Mouse (Mus musculus) right cerebral cortex, postnatal 10 days (tissue): Measurements from ENCODE around the gene Cblc.
"Not testable (repeated sequence)": the region's sequence is repeated elsewhere in the genome, so short reads cannot be mapped to it uniquely, and the experiment has no call there.

Source experiments
- DNase-seq, 2 experiments: peaks; one replicate each; pipeline ENCODE4 v3.0.0; 2021; ENCODE audit warnings: low spot score in 2 of 2

Cblc gene

GRCm38 (mm10) chr7:19818875-19819274 lies 22.3 kb upstream of the Cblc start:
- DNase-seq = no peak

DNA sequence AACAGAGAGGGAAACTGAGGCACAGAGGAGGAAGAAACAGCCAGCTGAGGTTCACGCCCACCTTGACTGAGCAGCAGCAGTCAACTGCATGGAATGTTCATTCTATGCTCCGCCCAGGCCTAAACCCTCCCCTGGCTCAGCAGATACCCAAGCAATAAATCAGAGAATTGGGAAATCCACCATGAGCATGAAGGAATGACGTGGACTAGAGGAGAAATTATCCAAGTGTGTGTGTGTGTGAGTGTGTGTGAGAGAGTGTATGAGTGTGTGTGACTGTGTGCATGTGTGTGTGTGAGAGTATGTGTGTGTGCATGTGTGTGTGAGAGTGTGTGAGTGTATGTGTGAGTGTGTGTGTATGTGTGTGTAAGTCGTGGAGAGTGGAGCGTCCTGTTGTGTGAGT lies 21.8 kb upstream of the Cblc start:
- DNase-seq = no peak

GRCm38 (mm10) chr7:19817382-19818105 lies 20.9 kb upstream of the Cblc start:
- peak; percentile 47 to 58 for DNase-seq

DNA sequence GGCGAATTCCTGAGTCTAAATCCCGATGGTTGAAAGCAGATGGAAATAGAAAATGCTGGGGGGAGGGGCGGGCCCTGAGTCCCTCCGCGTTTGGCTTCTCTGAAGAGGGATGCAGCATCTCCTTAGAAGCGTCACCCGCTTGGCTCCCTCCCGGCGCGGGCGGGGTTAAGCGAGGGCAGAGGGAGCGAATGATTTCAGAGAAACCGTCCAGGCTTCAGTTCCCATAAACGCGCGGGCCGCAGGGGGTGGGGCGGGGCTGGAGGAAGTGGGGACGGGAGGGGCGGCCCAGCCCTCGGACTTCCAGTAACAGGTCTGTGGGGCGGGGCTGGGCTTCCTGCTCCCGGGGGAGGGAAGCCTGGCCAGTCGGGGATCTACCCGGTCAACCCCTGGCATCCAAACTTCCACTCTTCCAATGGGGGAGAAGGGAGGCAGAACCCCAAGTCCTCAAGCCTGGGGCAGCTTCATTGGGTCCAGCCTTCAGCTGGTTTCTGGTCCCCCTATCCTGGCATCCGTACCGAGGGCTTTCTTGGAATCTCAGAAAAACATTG lies 19.7 kb upstream of the Cblc start:
- peak; percentile 67 to 74 for DNase-seq

DNA sequence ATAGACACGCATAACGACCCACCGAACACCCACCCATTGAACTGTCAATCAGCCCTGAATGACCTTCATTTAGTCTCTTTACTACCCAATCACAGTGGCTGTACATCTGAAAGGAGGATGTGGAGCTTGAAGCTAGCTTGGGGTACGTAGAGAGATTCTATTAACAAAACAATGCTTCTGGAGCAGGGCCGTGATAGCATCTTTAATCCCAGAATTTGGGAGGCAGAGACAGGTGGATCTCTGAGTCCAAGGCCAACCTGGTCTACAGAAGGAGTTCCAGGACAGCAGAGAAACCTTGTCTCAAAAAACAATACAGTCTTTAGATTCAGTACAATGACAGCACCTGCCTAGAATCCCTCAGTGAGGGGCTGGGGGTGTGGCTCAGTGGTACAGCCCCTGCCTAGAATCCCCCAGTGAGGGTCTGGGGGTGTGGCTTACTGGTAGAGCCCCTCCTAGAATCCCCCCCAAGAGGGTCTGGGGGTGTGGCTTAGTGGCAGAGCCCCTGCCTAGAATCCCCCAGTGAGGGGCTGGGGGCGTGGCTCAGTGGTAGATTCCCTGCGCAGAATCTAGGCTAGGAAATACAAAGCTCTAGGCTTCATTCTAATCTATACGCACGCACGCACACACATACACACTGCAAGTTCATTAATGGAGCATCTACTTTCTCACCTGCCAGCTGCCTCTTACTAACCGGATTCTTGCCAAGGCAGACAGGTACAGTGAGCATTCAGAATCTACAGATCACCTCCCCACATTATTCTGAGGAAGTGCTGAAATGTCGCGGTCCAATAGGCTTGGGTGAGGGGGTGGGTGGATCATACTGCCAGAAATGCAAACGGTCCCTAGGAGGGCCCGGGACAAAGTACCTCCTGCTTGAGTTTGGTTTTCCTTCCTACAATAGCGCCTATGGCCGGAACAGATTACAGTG lies 19.0 kb upstream of the Cblc start:
- no peak for DNase-seq

- DNase-seq = no peak
Observed at GRCm38 (mm10) chr7:19813579-19814122, 17.0 kb upstream of the Cblc start.

GRCm38 (mm10) chr7:19813161-19813560 lies 16.6 kb upstream of the Cblc start:
- DNase-seq = no peak

DNA sequence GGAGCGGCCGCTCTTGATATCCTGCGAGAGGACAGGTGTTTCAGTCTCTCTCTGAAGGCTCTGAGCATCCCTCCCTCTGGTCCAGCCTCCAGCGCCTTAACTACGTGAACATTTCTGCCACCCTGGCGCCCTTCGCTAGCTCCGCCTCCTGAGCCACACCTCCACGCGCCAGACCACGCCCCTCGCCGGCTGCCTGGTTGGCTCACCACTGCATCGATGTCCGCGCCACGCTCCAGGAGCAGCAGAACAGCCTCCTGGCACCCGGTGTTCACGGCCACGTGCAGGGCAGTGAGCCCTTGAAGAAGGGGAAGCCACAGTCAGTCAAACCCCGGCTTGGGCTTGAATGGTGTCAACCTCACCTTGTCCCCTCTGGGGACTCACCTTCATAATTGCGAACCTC lies 14.5 kb upstream of the Cblc start:
- DNase-seq = peak in 1 of 2 experiments; percentile 39

- DNase-seq = peak; percentile 48
Observed at GRCm38 (mm10) chr7:19809369-19809768, 12.8 kb upstream of the Cblc start.

GRCm38 (mm10) chr7:19806356-19806969 lies 9.9 kb upstream of the Cblc start:
- no peak for DNase-seq

GRCm38 (mm10) chr7:19802995-19803394 lies 6.4 kb upstream of the Cblc start:
- peak in 1 of 2 experiments; percentile 80 for DNase-seq

DNA sequence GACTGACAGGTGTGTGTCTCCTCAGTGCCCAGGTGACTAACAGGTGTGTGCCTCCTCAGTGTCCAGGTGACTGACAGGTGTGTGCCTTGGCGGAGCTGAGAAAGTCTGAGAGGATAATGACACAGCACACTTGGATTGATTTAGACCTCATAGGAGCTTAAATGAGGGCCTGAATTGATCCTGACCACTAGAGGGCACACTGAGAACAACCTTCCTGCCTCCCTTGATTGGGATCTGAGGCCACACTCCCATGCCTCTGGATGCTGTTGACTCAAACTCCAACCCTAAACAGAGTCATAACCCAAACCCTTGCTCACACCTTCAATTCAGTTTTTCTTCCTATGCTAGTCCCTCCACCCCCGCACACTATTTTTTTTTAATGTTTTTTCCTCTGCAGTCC lies 4.2 kb upstream of the Cblc start:
- no peak for DNase-seq

DNA sequence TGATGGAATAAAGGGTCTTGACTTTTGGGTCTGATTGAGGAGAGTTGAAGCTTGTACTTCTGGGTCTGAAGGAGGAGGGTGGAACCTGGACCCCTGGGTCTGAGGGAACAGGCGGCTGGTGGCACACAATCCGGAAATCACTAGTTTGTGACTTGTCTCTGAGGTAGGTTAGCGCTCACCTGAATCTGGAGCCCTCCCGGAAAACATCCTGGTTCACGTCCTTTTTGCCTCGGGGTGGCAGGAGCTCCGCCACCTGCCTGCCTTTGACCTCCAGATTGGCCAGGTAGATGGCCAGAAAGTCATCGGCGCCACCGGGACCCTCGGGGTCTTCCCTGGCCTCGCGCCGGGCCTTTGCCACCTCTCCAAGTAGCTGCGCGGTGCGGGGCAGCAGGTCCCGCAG lies 355 bp downstream of the Cblc start:
- DNase-seq = no peak

GRCm38 (mm10) chr7:19795236-19795635 lies 1.4 kb downstream of the Cblc start:
- no peak for DNase-seq

- DNase-seq = no peak
Observed at GRCm38 (mm10) chr7:19792701-19793630, 3.6 kb downstream of the Cblc start.

- not testable (repeated sequence) for DNase-seq
Observed at GRCm38 (mm10) chr7:19791504-19791903, 5.1 kb downstream of the Cblc start.

DNA sequence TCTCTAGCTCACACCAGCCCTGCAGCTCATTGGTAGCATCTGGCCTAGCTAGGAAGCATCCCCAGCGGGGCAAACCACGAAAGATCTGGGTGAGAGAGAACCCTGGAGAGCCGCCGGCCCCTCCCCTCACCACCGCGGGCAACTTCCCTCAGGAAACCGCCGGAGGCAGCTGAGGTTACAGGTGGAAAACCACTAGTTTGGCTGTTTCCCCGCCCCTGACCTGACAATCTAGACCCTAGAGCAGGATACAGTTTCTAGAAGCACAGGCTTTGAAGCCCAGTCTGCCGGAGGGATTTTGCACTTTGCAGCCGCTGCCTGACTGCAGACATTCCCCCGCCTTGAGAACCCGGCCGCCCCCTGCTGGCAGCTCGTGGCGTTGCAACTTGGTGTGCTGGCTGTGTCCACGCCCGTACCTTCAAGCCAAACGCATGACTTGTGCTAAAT lies 6.7 kb downstream of the Cblc start:
- peak; percentile 80 to 91 for DNase-seq

- DNase-seq = no peak
Observed at GRCm38 (mm10) chr7:19785874-19786458, 10.6 kb downstream of the Cblc start.

DNA sequence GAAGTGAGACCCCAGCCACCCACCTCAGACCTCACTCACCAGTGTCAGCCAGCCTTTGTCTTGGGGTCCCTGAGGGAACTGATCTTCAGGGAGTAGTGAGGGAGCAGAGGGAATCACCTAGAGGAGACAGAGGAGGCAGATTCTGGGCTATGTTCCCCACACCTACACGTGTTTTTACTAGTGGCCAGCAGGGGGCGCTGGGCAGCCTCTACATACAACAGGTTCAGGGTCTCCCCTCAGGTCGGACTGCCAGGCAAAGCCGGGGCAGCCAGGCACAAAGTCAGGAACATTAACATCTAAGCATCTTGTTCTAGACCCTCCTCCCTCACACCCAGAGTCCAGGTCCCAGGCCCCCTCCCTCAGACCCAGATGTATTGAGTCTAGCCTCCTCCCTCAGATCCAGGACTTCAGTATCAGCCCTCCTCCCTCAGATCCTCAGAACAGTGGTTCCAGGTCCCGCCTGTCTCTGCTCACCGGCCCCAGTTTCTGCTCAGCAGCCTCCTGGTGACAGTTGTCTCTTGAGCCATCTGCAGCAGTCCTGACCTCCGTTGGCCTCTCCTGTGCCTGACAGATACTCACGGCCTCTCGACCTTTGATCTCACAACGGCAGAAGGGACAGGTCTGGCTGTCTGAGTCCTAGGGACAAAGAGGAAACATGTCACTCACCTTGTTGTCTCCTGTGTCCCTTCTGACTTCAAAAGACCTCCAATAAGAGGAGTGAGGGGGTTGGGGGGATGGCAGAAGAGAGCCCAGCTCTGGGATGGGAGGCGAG lies 11.7 kb downstream of the Cblc start:
- DNase-seq = no peak

DNA sequence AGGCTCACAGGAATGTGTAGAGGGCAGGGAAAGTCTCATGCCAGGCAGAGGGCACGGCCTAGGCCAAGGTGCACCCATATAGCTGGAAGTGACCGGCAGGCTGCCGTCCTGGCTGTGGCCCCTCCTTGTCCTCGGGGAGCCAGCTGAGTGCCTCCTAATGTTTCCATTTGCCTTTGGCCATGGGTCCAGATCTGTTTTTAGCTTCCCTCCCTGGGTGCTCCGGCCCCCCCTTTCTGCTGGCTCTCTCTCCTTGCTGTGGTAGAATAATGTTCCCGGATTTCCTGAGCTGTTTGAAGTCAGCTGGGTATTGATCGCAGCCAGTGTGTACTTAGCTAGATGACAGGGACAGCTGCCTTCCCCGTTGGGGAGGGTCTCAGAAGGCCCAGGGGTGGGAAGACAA lies 13.0 kb downstream of the Cblc start:
- DNase-seq = no peak
